Mouse (Mus musculus): ENCODE results near the gene Sfxn2. TPM values are rescaled to one million over a fixed set of nuclear protein-coding genes. Genes with fewer than 3 reads are reported as not detected.
A peak's percentile ranks its signal among the peaks of the same experiment; 100 is the strongest.
"Not testable (repeated sequence)": the region's sequence is repeated elsewhere in the genome, so short reads cannot be mapped to it uniquely, and the experiment has no call there.

Gene Sfxn2
- polyA plus RNA-seq, 1 experiment from 2014 or later = 9.7 TPM

DNA sequence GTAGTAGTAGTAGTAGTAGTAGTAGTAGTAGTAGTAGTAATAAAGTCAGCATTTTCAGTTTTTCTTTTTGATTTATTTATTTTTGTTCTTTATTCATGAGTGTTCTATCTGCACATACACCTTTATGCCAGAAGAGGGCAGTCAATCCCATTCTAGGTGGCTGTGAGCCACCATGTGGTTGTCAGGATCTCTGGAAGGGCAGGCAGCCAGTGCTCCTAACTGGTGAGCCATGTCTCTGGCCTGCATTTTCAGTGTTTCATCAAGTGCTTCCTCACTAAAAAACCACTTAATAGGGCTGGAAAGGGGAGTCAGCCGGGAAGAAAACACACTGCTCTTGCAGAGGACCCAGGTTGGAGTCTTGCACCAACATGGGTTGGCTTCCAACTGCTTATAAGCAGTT is 11.0 kb upstream of the Sfxn2 start:
- H3K9me3 ChIP-seq (replicated peaks; ENCODE audit: control insufficient read depth, low read length, poor library complexity, severe bottlenecking) = no peaks in the 10 kb centered on the region
- H3K9ac ChIP-seq (ENCODE audit: low read depth, low read length) = no peak overlapping the region
- 43% methylated on average over 1 of the region's 1 CpGs for WGBS
- ATAC-seq = no peak
- H3K36me3 ChIP-seq (ENCODE audit: control insufficient read depth, insufficient read depth, low read length) = peaks cover 5% of the 10 kb centered on the region
- H3K4me3 ChIP-seq (ENCODE audit: low read depth, low read length) = no peak overlapping the region
- H3K4me2 ChIP-seq (ENCODE audit: low read length) = no peak overlapping the region
- H3K4me1 ChIP-seq (ENCODE audit: control insufficient read depth, insufficient read depth, low read length) = no peaks in the 10 kb centered on the region
- H3K27ac ChIP-seq (ENCODE audit: low read length) = no peak overlapping the region
- no peaks in the 10 kb centered on the region for H3K27me3 ChIP-seq (ENCODE audit: control insufficient read depth, insufficient read depth, low read depth, low read length)

GRCm38 (mm10) chr19:46562581-46563515 is 10.3 kb upstream of the Sfxn2 start:
- no peaks in the 10 kb centered on the region for H3K9me3 ChIP-seq (replicated peaks; ENCODE audit: control insufficient read depth, low read length, poor library complexity, severe bottlenecking)
- no peak overlapping the region for H3K4me2 ChIP-seq (ENCODE audit: low read length)
- 85% methylated on average over 14 of the region's 14 CpGs for WGBS
- no peak overlapping the region for H3K9ac ChIP-seq (ENCODE audit: low read depth, low read length)
- peaks cover 2% of the 10 kb centered on the region for H3K36me3 ChIP-seq (ENCODE audit: control insufficient read depth, insufficient read depth, low read length)
- no peaks in the 10 kb centered on the region for H3K27me3 ChIP-seq (ENCODE audit: control insufficient read depth, insufficient read depth, low read depth, low read length)
- no peak overlapping the region for H3K27ac ChIP-seq (ENCODE audit: low read length)
- no peak overlapping the region for H3K4me3 ChIP-seq (ENCODE audit: low read depth, low read length)
- no peaks in the 10 kb centered on the region for H3K4me1 ChIP-seq (ENCODE audit: control insufficient read depth, insufficient read depth, low read length)
- no peak for ATAC-seq

DNA sequence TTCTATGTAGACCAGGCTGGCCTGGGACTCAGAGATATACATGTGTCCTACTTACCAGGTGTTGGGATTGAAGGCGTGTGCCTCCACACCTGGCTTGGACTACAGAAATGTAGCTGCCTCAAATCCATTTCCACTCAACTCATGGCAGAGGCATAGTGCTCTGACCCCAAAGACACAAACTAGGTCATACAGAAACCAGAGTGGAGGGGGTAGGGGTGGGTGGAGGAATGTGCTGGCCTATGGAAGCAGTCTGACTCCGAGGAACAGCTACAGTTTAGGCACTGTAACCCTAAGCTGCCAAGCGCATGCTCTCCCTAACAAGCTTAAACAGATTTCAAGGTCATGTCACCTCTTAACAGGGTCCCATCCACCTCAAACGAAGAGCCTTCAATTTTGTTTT is 9.6 kb upstream of the Sfxn2 start:
- H3K4me2 ChIP-seq (ENCODE audit: low read length) = no peak overlapping the region
- no peaks in the 10 kb centered on the region for H3K9me3 ChIP-seq (replicated peaks; ENCODE audit: control insufficient read depth, low read length, poor library complexity, severe bottlenecking)
- no peak for ATAC-seq
- H3K36me3 ChIP-seq (ENCODE audit: control insufficient read depth, insufficient read depth, low read length) = no peaks in the 10 kb centered on the region
- H3K4me3 ChIP-seq (ENCODE audit: low read depth, low read length) = no peak overlapping the region
- WGBS = 87% methylated on average over 4 of the region's 4 CpGs
- no peak overlapping the region for H3K9ac ChIP-seq (ENCODE audit: low read depth, low read length)
- no peaks in the 10 kb centered on the region for H3K27me3 ChIP-seq (ENCODE audit: control insufficient read depth, insufficient read depth, low read depth, low read length)
- H3K4me1 ChIP-seq (ENCODE audit: control insufficient read depth, insufficient read depth, low read length) = no peaks in the 10 kb centered on the region
- no peak overlapping the region for H3K27ac ChIP-seq (ENCODE audit: low read length)

DNA sequence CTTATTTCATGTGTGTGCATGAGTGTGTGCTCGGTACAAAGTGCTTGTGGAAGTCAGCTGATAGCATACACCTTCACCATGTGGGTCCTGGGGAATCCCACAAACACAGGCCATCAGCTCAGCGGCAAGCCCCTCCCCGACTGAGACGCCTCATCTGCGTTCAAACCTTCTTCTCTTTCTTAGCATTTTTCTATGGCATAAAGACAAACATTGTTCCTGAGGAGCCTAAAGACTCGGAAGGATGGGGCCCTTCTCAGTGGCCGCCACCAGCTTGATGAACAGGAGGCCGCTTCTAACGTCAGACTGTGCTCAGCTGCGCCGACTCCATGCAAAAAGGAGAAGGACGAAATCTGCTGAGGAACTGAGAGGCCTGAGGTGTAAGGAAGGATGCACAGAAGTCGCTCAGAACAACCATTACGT is 9.1 kb upstream of the Sfxn2 start:
- ATAC-seq = no peak
- no peaks in the 10 kb centered on the region for H3K9me3 ChIP-seq (replicated peaks; ENCODE audit: control insufficient read depth, low read length, poor library complexity, severe bottlenecking)
- H3K36me3 ChIP-seq (ENCODE audit: control insufficient read depth, insufficient read depth, low read length) = no peaks in the 10 kb centered on the region
- no peak overlapping the region for H3K27ac ChIP-seq (ENCODE audit: low read length)
- no peak overlapping the region for H3K9ac ChIP-seq (ENCODE audit: low read depth, low read length)
- no peaks in the 10 kb centered on the region for H3K27me3 ChIP-seq (ENCODE audit: control insufficient read depth, insufficient read depth, low read depth, low read length)
- H3K4me1 ChIP-seq (ENCODE audit: control insufficient read depth, insufficient read depth, low read length) = no peaks in the 10 kb centered on the region
- 69% methylated on average over 14 of the region's 14 CpGs for WGBS
- no peak overlapping the region for H3K4me2 ChIP-seq (ENCODE audit: low read length)
- H3K4me3 ChIP-seq (ENCODE audit: low read depth, low read length) = no peak overlapping the region

GRCm38 (mm10) chr19:46571211-46571877 is 1.8 kb upstream of the Sfxn2 start:
- peak overlapping the region; percentile 90; the same call in 1 of the 2 replicates for H3K27ac ChIP-seq (ENCODE audit: low read length)
- H3K4me3 ChIP-seq (ENCODE audit: low read depth, low read length) = peak overlapping the region; percentile 69
- H3K4me2 ChIP-seq (ENCODE audit: low read length) = peak overlapping the region; percentile 80
- 72% methylated on average over 3 of the region's 3 CpGs for WGBS
- H3K4me1 ChIP-seq (ENCODE audit: control insufficient read depth, insufficient read depth, low read length) = peaks cover 19% of the 10 kb centered on the region
- H3K9me3 ChIP-seq (replicated peaks; ENCODE audit: control insufficient read depth, low read length, poor library complexity, severe bottlenecking); H3K9ac ChIP-seq (ENCODE audit: low read depth, low read length); ATAC-seq; H3K27me3 ChIP-seq (ENCODE audit: control insufficient read depth, insufficient read depth, low read depth, low read length); H3K36me3 ChIP-seq (ENCODE audit: control insufficient read depth, insufficient read depth, low read length): not testable (repeated sequence)

- no peaks in the 10 kb centered on the region for H3K36me3 ChIP-seq (ENCODE audit: control insufficient read depth, insufficient read depth, low read length)
- peak overlapping the region; percentile 69 for H3K4me3 ChIP-seq (ENCODE audit: low read depth, low read length)
- H3K27me3 ChIP-seq (ENCODE audit: control insufficient read depth, insufficient read depth, low read depth, low read length) = no peaks in the 10 kb centered on the region
- H3K27ac ChIP-seq (ENCODE audit: low read length) = peak overlapping the region; percentile 90
- WGBS = 11% methylated on average over 10 of the region's 10 CpGs
- H3K4me2 ChIP-seq (ENCODE audit: low read length) = peak overlapping the region; percentile 80
- H3K9ac ChIP-seq (ENCODE audit: low read depth, low read length) = peak overlapping the region; percentile 78
- peaks cover 19% of the 10 kb centered on the region for H3K4me1 ChIP-seq (ENCODE audit: control insufficient read depth, insufficient read depth, low read length)
- no peaks in the 10 kb centered on the region for H3K9me3 ChIP-seq (replicated peaks; ENCODE audit: control insufficient read depth, low read length, poor library complexity, severe bottlenecking)
- ATAC-seq = no peak
Observed at GRCm38 (mm10) chr19:46571878-46572244, 1.3 kb upstream of the Sfxn2 start.

GRCm38 (mm10) chr19:46572548-46572947 is 617 bp upstream of the Sfxn2 start:
- H3K36me3 ChIP-seq (ENCODE audit: control insufficient read depth, insufficient read depth, low read length) = no peaks in the 10 kb centered on the region
- peak overlapping the region; percentile 78 for H3K9ac ChIP-seq (ENCODE audit: low read depth, low read length)
- WGBS = 0% methylated on average over 17 of the region's 17 CpGs
- peaks cover 19% of the 10 kb centered on the region for H3K4me1 ChIP-seq (ENCODE audit: control insufficient read depth, insufficient read depth, low read length)
- no peaks in the 10 kb centered on the region for H3K27me3 ChIP-seq (ENCODE audit: control insufficient read depth, insufficient read depth, low read depth, low read length)
- peak overlapping the region; percentile 69 for H3K4me3 ChIP-seq (ENCODE audit: low read depth, low read length)
- ATAC-seq = peak; percentile 46
- peak overlapping the region; percentile 80 for H3K4me2 ChIP-seq (ENCODE audit: low read length)
- H3K9me3 ChIP-seq (replicated peaks; ENCODE audit: control insufficient read depth, low read length, poor library complexity, severe bottlenecking) = no peaks in the 10 kb centered on the region
- peak overlapping the region; percentile 90 for H3K27ac ChIP-seq (ENCODE audit: low read length)

- 54% methylated on average over 6 of the region's 6 CpGs for WGBS
- Histone ChIP-seq H3K4me3 (ENCODE audit: low read depth, low read length) (peak overlapping the region; percentile 69), H3K27ac (ENCODE audit: low read length) (no peak overlapping the region), H3K36me3 (ENCODE audit: control insufficient read depth, insufficient read depth, low read length) (no peaks in the 10 kb centered on the region), H3K9me3 (replicated peaks; ENCODE audit: control insufficient read depth, low read length, poor library complexity, severe bottlenecking) (no peaks in the 10 kb centered on the region), H3K9ac (ENCODE audit: low read depth, low read length) (peak overlapping the region; percentile 70; the same call in 1 of the 2 replicates), H3K27me3 (ENCODE audit: control insufficient read depth, insufficient read depth, low read depth, low read length) (no peaks in the 10 kb centered on the region), H3K4me1 (ENCODE audit: control insufficient read depth, insufficient read depth, low read length) (peaks cover 19% of the 10 kb centered on the region), H3K4me2 (ENCODE audit: low read length) (peak overlapping the region; percentile 87)
- ATAC-seq = no peak
Observed at GRCm38 (mm10) chr19:46573990-46574389, 825 bp downstream of the Sfxn2 start.

DNA sequence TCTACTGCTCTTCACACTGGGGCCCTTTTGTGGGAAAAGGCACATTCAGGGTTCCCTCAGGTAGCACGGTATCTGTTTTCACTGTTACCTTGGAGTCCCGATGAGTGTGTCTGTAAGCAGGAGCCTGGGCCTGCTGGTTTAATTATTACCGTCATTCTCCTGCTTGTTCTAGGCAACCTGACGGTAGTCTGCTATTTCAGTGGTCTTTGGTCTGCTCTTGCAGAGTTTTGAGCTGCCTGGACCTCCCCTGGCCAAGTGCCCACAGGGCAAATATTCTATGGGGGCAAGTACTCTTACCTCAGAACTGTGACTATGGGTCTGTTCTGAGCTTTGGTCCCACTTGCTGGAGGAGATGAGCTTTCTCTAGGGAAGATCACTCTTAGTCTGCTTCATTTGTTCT is 2.0 kb downstream of the Sfxn2 start:
- no peaks in the 10 kb centered on the region for H3K9me3 ChIP-seq (replicated peaks; ENCODE audit: control insufficient read depth, low read length, poor library complexity, severe bottlenecking)
- H3K27ac ChIP-seq (ENCODE audit: low read length) = no peak overlapping the region
- no peaks in the 10 kb centered on the region for H3K27me3 ChIP-seq (ENCODE audit: control insufficient read depth, insufficient read depth, low read depth, low read length)
- H3K36me3 ChIP-seq (ENCODE audit: control insufficient read depth, insufficient read depth, low read length) = no peaks in the 10 kb centered on the region
- no peak overlapping the region for H3K9ac ChIP-seq (ENCODE audit: low read depth, low read length)
- 76% methylated on average over 4 of the region's 4 CpGs for WGBS
- ATAC-seq = no peak
- no peak overlapping the region for H3K4me3 ChIP-seq (ENCODE audit: low read depth, low read length)
- H3K4me1 ChIP-seq (ENCODE audit: control insufficient read depth, insufficient read depth, low read length) = peaks cover 19% of the 10 kb centered on the region
- no peak overlapping the region for H3K4me2 ChIP-seq (ENCODE audit: low read length)

Data from midbrain, embryonic 16.5 days (tissue).